Mouse (Mus musculus) hindbrain, postnatal 0 days (tissue): ENCODE measurements around the gene Fam53b. TPM values are rescaled to one million over a fixed set of nuclear protein-coding genes. Genes with fewer than 3 reads are reported as not detected.
A peak's percentile ranks its signal among the peaks of the same experiment; 100 is the strongest.

Experiments used
- ATAC-seq: fragments of 200-750 bp; cut with Nextera tagmentation; 2 replicates; pipeline ENCODE4 v1.8.0; 2017; ENCODE audit warnings: mild to moderate bottlenecking, moderate TSS enrichment, moderate library complexity
- DNase-seq: peaks from one replicate; pipeline ENCODE4 v3.0.0-alpha.2; 2015; ENCODE audit warnings: low spot score
- H3K27ac ChIP-seq: fragments of 300-500 bp; sonication (generic); 2 replicates; pipeline ENCODE4 v1.5.1; 2014; ENCODE audit warnings: mild to moderate bottlenecking
- H3K27me3 ChIP-seq: fragments of 300-500 bp; sonication (generic); 2 replicates; pipeline ENCODE4 v1.6.1; 2014; ENCODE audit warnings: low read length, mixed read lengths; ENCODE audit not compliant: insufficient read depth
- H3K36me3 ChIP-seq: fragments of 300-500 bp; sonication (generic); 2 replicates; pipeline ENCODE4 v1.6.1; 2014; ENCODE audit warnings: low read length, mixed read lengths; ENCODE audit not compliant: insufficient read depth
- H3K4me1 ChIP-seq: fragments of 300-500 bp; sonication (generic); 2 replicates; pipeline ENCODE4 v1.6.1; 2014; ENCODE audit warnings: antibody characterized with exemption, low read length, mixed read lengths; ENCODE audit not compliant: insufficient read depth
- H3K4me2 ChIP-seq: fragments of 300-500 bp; sonication (generic); 2 replicates; pipeline ENCODE4 v1.6.1; 2014; ENCODE audit warnings: low read depth, mild to moderate bottlenecking, low read length, moderate library complexity, mixed read lengths
- H3K4me3 ChIP-seq: fragments of 300-500 bp; sonication (generic); 2 replicates; pipeline ENCODE4 v1.5.1; 2014; ENCODE audit warnings: low read length
- H3K9ac ChIP-seq: fragments of 300-500 bp; sonication (generic); replicated peaks from 2 replicates; pipeline ENCODE4 v1.6.1; 2014; ENCODE audit warnings: mild to moderate bottlenecking, low read length, moderate library complexity, mixed read lengths
- H3K9me3 ChIP-seq: fragments of 300-500 bp; sonication (generic); 2 replicates; pipeline ENCODE4 v1.6.1; 2016; ENCODE audit warnings: low read length, mixed read lengths
- CTCF ChIP-seq: IDR thresholded peaks from 2 replicates; pipeline ENCODE4 v1.5.1; 2016; ENCODE audit warnings: antibody characterized with exemption, control low read depth, low read depth
- WGBS: fragments of 180-500 bp; shearing (Covaris S2); extraction: QIAGEN DNeasy Blood & Tissue Kit; methylation state at CpG from one replicate; pipeline ENCODE4 v1.1.7; 2014; 5-methylcytosine and 5-hydroxymethylcytosine counted together
- polyA plus RNA-seq: library from polyadenylated mRNA; unstranded; fragments of >200 nt; fragmentation: Nextera tagmentation; extraction: Ambion mirVana; gene quantifications from 2 replicates; pipeline ENCODE4 v1.2.1, GENCODE M21; 2015
- total RNA-seq: library from RNA; depleted of rRNA; stranded (reverse); fragments of >200 nt; gene quantifications from 2 replicates; pipeline ENCODE4 v1.2.3, GENCODE M21; 2014

The Fam53b gene
- total and polyA plus RNA-seq, 2 experiments from 2014 or later: 10.2 to 21.0 TPM

DNA sequence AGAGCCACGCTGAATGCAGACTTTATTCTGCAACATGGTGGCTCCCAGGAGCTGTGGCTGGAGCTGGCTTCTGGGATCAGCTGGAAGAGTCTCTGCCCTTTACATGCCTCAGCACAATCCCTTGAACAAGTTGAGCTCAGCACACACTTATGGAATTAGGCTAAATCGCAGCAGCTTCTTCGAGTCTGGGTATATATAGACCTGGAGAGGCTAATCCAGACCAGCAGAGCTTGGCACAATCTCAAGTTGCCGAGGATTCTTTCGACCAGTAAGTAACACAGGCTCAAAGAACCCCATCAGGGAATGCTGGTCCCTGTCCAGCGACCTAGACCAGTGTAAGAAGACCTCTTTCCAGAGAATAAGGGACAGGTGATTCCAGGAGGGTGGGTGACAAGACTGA, 31.8 kb downstream of the Fam53b start:
- no peaks in the 10 kb centered on the region for H3K27me3 ChIP-seq
- H3K4me1 ChIP-seq: peaks cover 35% of the 10 kb centered on the region
- no peak overlapping the region for H3K4me3 ChIP-seq
- ATAC-seq: no peak
- DNase-seq: no peak
- peak overlapping the region; percentile 69 for H3K27ac ChIP-seq
- no peak for TF ChIP-seq CTCF
- H3K36me3 ChIP-seq: peaks cover 9% of the 10 kb centered on the region; the same call in 1 of the 2 replicates
- 33% methylated on average over 6 of the region's 6 CpGs for WGBS
- H3K4me2 ChIP-seq: no peak overlapping the region
- no peak overlapping the region for H3K9ac ChIP-seq
- no peaks in the 10 kb centered on the region for H3K9me3 ChIP-seq

DNA sequence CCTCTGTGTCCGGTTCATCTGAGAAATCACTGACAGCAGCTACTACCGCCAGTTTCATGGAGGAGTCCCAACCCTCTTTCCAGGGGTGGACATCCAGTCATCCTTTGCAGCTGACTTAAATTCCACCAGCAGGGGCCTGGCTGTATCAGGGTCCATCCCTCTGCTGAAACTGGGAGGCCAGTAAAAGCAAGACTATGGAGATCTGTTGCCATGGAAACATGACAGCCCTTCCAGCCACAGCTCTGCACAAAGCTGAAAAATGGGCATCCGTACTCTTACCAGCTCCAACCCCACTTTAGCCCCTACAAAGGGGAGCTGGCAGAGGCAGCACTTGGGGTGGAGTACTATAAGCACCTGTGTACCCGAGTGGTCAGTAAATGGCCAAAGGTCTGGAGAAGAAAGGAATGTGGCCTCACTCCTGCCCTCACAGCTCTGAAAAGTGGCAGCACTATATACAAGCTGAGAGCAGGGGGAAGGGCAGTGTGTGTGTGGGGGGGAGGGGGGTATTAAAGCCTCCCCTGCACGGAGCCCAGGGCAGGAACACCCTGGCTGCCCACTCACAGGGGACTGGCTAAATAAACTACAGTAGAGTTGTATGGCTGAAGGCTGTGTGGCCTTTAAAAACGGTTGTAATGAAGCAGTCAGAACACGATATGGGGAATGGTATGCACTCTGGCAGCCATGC, 32.4 kb downstream of the Fam53b start:
- Histone ChIP-seq H3K9ac (no peak overlapping the region), H3K36me3 (peaks cover 9% of the 10 kb centered on the region; the same call in 1 of the 2 replicates), H3K4me3 (no peak overlapping the region), H3K4me2 (no peak overlapping the region), H3K9me3 (no peaks in the 10 kb centered on the region), H3K27me3 (no peaks in the 10 kb centered on the region), H3K4me1 (peaks cover 31% of the 10 kb centered on the region), H3K27ac (peak overlapping the region; percentile 69)
- peak; percentile 37 for TF ChIP-seq CTCF
- ATAC-seq (peak; percentile 73), DNase-seq (peak; percentile 79)
- 16% methylated on average over 7 of the region's 7 CpGs for WGBS

DNA sequence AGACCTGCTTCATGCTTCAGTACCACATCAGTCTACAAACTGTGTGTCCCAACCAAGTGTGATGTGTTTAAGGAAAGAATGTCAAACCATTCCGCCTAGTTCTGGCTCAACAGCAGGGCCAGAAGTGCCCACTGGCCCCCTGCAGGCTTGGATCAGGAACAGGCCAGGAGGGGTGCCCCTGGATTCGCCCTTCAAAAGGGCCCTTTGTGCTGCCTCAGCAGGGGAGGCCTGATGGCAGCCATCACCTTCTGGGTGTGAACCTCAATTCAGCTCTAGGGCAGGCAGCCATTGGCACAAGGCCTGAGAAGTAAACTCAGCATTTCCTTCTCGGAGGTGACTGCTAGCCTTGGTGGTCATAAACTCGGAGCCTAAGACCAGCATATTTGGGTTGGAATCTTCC, 33.1 kb downstream of the Fam53b start:
- Histone ChIP-seq H3K4me1 (peaks cover 24% of the 10 kb centered on the region), H3K27me3 (no peaks in the 10 kb centered on the region), H3K9ac (no peak overlapping the region), H3K36me3 (peaks cover 9% of the 10 kb centered on the region; the same call in 1 of the 2 replicates), H3K27ac (peak overlapping the region; percentile 69), H3K4me3 (no peak overlapping the region), H3K9me3 (no peaks in the 10 kb centered on the region), H3K4me2 (no peak overlapping the region)
- DNase-seq: peak; percentile 65
- WGBS: 24% methylated on average over 4 of the region's 4 CpGs
- TF ChIP-seq CTCF: no peak; the same call in 1 of the 2 replicates
- ATAC-seq: peak; percentile 44

DNA sequence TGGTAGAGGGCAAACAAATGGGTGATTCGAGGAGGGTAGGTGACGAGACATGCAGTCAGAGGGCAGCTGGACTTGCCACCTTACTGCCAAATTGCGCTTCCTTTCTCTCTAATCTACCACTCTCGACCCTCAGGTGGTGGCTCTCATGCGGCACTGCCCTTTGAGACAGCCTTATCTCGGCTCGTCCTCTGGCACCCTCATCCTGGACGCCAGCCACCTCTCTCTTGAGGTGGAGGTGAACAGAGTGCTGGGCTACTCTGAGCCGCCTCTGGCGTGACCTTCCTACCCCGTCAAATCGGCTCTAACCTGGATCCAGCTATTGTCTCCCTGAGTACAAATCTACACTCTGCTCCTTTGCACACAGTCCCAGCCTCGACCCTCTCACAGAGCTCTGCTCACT, 35.1 kb downstream of the Fam53b start:
- H3K4me2 ChIP-seq: no peak overlapping the region
- no peak overlapping the region for H3K9ac ChIP-seq
- DNase-seq: no peak
- ATAC-seq: no peak
- no peak for TF ChIP-seq CTCF
- no peak overlapping the region for H3K27ac ChIP-seq
- WGBS: 90% methylated on average over 13 of the region's 13 CpGs
- no peaks in the 10 kb centered on the region for H3K27me3 ChIP-seq
- H3K4me3 ChIP-seq: no peak overlapping the region
- H3K4me1 ChIP-seq: peaks cover 18% of the 10 kb centered on the region
- H3K36me3 ChIP-seq: peaks cover 9% of the 10 kb centered on the region; the same call in 1 of the 2 replicates
- no peaks in the 10 kb centered on the region for H3K9me3 ChIP-seq

DNA sequence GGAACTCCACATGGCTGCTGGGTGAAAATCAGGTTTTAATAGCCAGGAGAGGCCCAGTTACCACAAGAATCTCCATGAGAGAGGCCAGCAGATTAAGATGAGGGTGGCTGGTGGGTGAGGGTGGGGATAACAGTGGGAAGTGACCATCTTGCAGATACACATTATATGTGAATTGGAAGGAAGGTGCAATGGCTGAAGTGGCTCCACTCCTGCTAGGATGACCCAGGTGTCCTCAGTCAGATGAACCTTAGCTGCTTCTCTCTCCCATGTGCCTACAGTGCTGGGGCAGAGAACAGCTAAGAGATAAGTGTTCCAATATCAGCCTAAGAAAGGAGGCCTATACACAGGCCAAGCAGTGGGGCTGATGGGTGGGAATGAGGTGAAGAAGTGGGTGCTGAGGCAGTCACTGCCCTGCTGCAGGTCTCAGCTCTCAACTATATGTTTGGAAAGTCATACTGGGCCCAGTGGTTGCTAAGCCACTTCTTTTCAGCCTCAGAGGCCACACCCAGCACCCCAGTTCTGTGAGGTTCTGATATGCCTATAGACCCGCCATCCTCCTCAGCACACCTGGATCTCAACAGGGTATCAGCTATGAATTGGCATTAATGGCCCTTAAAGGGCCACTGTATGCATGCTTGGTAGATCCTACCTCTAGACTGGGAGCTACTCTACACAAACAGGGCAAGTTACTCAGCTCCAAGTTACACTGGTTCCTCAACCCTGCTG, 35.8 kb downstream of the Fam53b start:
- Histone ChIP-seq H3K4me1 (peaks cover 18% of the 10 kb centered on the region), H3K27ac (no peak overlapping the region), H3K4me3 (no peak overlapping the region), H3K27me3 (no peaks in the 10 kb centered on the region), H3K9ac (no peak overlapping the region), H3K4me2 (no peak overlapping the region), H3K36me3 (peaks cover 9% of the 10 kb centered on the region; the same call in 1 of the 2 replicates), H3K9me3 (no peaks in the 10 kb centered on the region)
- DNase-seq (no peak), ATAC-seq (no peak)
- no peak for TF ChIP-seq CTCF
- WGBS: 96% methylated on average over 1 of the region's 1 CpGs

DNA sequence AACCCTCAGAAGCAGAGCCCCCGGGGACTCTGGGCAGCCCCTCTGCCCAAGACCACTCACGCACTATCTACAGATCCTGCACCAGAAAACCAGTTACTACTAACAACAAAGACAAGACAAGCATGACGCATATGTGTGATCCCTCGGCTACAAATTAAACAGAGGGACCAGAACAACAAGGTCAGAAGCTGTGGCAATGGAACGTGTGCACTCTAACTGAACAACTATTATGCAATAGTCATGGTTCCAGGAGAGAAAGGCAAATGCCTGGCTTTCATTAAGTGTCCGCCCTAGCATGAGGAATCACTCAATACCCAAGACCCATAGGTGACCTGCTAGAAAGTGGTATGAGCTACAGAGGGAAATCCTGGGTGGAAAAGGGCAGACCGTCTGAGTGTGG, 36.6 kb downstream of the Fam53b start:
- H3K4me3 ChIP-seq: no peak overlapping the region
- no peak overlapping the region for H3K4me2 ChIP-seq
- no peak for ATAC-seq
- 87% methylated on average over 7 of the region's 7 CpGs for WGBS
- TF ChIP-seq CTCF: no peak
- H3K27ac ChIP-seq: peak overlapping the region; percentile 1; the same call in 1 of the 2 replicates
- H3K9me3 ChIP-seq: no peaks in the 10 kb centered on the region
- DNase-seq: no peak
- H3K27me3 ChIP-seq: no peaks in the 10 kb centered on the region
- H3K9ac ChIP-seq: no peak overlapping the region
- H3K36me3 ChIP-seq: peaks cover 9% of the 10 kb centered on the region; the same call in 1 of the 2 replicates
- peaks cover 18% of the 10 kb centered on the region for H3K4me1 ChIP-seq
